Mouse (Mus musculus): ENCODE measurements around the gene Prex1.
"Not testable (repeated sequence)": the region's sequence is repeated elsewhere in the genome, so short reads cannot be mapped to it uniquely, and the experiment has no call there.

Prex1 gene

GRCm38 (mm10) chr2:166526204-166526603 is 187.4 kb downstream of the Prex1 start:
- no peak for DNase-seq (ENCODE audit: extremely low spot score, low read depth, low spot score)

- DNase-seq (ENCODE audit: extremely low spot score, low read depth, low spot score), result no peak
Measured at GRCm38 (mm10) chr2:166523156-166523890, 190.3 kb downstream of the Prex1 start.

GRCm38 (mm10) chr2:166522612-166523120 is 191.0 kb downstream of the Prex1 start:
- no peak for DNase-seq (ENCODE audit: extremely low spot score, low read depth, low spot score)

- no peak for DNase-seq (ENCODE audit: extremely low spot score, low read depth, low spot score)
Measured at GRCm38 (mm10) chr2:166521878-166522611, 191.6 kb downstream of the Prex1 start.

DNA sequence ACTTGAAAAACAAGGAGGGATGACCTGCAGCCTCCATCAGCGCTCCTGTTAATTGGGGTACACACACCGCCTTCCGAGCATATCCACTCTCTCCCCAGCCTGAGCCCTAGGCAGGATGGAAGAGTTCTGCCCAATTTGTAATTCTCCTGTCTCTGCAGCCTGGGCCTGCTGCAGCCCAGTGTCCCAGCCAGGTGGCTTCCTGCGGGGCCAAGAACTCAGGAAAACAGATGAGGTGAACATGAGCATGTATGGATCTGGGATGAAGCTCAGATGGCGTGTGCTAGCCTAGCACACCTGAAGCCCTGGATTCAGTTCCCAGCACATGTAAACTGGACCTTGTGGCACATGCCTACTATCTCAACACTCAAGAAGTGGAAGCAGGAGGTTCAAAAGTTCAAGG is 192.2 kb downstream of the Prex1 start:
- DNase-seq (ENCODE audit: extremely low spot score, low read depth, low spot score), result no peak

DNA sequence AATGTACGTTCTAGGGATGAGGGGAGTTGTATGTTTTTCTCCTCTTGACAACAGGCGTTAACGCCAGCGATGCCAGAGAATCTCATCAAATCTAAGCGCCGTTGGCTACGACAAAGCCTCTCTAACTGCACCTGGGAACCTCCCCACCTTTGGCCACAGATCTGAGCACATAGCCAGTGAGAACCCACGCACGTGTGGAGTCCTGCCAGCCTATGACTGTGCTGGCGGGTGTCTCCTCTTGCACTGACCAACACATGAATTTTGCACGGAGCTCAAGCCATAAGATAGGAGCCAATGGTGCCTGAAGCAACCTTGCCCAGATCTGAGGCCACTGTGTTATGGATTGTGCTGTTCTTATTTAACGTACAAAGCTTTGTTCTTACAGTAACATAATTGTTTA is 193.1 kb downstream of the Prex1 start:
- no peak for DNase-seq (ENCODE audit: extremely low spot score, low read depth, low spot score)

- not testable (repeated sequence) for DNase-seq (ENCODE audit: extremely low spot score, low read depth, low spot score)
Measured at GRCm38 (mm10) chr2:166517392-166518174, 196.0 kb downstream of the Prex1 start.

DNA sequence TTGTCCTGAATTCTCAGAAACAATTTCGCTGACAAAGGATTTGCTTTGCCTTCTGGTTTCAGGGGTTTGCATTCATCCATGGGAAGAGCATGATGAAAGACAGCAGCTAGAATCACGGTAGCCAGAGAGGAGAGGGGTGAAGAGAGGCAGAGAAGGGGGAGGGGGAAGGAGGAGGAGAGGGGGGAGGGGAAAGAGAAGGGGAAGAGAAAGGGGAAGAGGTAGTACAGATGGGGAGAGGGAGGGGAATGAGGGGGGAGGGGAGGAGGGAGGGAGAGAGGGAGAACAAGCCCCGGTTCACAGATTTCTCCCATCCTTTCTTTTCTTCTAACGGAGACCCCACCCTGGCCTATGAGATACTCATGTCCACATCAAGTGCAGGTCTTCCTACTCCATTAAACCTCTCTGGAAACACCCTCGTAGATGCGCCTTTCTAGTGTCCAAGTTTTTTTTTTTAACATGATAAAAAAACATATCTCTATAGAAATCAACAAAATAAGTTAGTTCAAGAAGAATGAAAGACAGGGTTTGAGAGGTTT is 196.7 kb downstream of the Prex1 start:
- DNase-seq (ENCODE audit: extremely low spot score, low read depth, low spot score), result no peak

Data from hindlimb bud, embryonic 11.5 days (tissue).